Mouse (Mus musculus) ES-Bruce4 (cell line): ENCODE results near the gene Gm773.
"Not testable (repeated sequence)": the region's sequence is repeated elsewhere in the genome, so short reads cannot be mapped to it uniquely, and the experiment has no call there.

Experiments used
- CTCF ChIP-seq: IDR thresholded peaks from one replicate; pipeline ENCODE4 v1.8.1; 2011; ENCODE audit warnings: low read depth, low read length
- POLR2A ChIP-seq: IDR thresholded peaks from one replicate; pipeline ENCODE4 v1.8.1; 2011; ENCODE audit warnings: low read length; ENCODE audit not compliant: insufficient read depth

DNA sequence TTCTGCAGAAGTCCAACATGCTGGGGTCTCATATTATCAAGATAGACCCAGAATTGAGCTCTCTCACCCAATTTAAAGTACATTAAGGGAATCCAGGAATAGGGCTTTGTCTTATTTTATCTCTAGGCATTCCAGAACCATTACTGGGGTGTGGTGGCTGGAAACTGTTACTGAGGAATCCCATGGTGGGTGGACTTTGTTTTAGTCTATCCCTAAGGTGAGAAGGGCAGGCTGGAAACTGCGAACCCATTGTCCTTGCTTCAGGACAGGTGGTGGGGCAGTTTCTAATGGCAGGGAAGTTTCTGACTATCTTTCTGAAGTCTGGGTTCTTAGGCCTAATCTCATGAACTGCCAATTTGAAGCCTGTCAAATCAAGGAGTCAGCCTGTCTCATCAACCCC lies 26.2 kb downstream of the Gm773 start:
- TF ChIP-seq CTCF, POLR2A: not testable (repeated sequence)
